Mouse (Mus musculus) brown adipose tissue, adult 24 weeks (tissue): Measurements from ENCODE around the gene Npas3. TPM values are rescaled to one million over a fixed set of nuclear protein-coding genes. Genes with fewer than 3 reads are reported as not detected.
"Not testable (repeated sequence)": the region's sequence is repeated elsewhere in the genome, so short reads cannot be mapped to it uniquely, and the experiment has no call there.

Experiments
- H3K27ac ChIP-seq: fragments of 200-500 bp; replicated peaks from 2 replicates; pipeline ENCODE4 v1.5.1; 2012; ENCODE audit warnings: low read depth, mild to moderate bottlenecking, low read length
- H3K4me1 ChIP-seq: fragments of 200-500 bp; 2 replicates; pipeline ENCODE4 v1.6.1; 2012; ENCODE audit warnings: low read length, mixed read lengths; ENCODE audit not compliant: control insufficient read depth, insufficient read depth, insufficient read length
- H3K4me3 ChIP-seq: fragments of 200-500 bp; 2 replicates; pipeline ENCODE4 v1.5.1; 2012; ENCODE audit warnings: low read depth, mild to moderate bottlenecking, low read length, moderate library complexity; ENCODE audit not compliant: insufficient read depth
- polyA plus RNA-seq: library from polyadenylated mRNA; stranded (reverse); fragments of >200 nt; gene quantifications from 2 replicates; pipeline ENCODE4 v1.2.4, GENCODE M21; 2012; ENCODE audit not compliant: missing spikeins, insufficient read depth, insufficient read length

The Npas3 gene
- polyA plus RNA-seq, 1 experiment, result not detected

DNA sequence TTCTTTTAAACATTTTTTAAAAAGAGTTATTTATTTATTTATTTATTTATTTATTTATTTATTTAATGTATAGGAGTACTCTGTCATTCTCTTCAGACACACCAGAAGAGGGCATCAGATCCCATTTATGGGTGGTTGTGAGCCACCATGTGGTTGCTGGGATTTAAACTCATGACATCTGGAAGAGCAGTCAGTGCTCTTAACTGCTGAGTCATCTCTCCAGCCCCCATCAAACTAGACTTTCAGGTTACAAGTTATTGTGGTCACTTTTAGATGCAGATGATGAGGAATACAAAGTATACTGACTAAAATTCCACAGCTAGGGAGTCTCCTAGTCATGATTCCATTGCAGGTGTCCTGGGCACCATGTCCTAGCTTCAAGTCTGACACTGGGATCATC is 26.0 kb downstream of the Npas3 start:
- H3K4me1 ChIP-seq, H3K27ac ChIP-seq, H3K4me3 ChIP-seq: not testable (repeated sequence)

DNA sequence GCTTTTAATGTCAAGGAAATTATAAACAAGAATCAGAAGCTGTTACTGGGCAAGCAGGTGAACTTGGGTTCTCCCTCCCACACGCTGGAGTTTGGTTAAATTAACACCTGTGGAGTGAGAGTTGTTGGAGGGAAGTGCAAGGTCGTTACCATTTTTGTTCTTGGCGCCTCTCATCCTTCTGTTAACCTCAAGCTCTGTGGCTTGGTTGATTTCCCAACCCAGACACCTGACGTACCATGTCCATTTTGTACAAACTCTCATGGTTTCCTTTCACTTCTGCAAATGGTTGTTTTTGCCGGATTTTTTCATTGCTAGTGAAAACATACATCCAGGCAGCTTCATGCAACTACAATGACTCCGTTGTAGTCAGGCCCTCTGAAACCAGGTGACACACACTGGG is 28.9 kb downstream of the Npas3 start:
- H3K4me3 ChIP-seq, result no peak overlapping the region
- no peak overlapping the region for H3K27ac ChIP-seq
- H3K4me1 ChIP-seq, result no peaks in the 10 kb centered on the region

DNA sequence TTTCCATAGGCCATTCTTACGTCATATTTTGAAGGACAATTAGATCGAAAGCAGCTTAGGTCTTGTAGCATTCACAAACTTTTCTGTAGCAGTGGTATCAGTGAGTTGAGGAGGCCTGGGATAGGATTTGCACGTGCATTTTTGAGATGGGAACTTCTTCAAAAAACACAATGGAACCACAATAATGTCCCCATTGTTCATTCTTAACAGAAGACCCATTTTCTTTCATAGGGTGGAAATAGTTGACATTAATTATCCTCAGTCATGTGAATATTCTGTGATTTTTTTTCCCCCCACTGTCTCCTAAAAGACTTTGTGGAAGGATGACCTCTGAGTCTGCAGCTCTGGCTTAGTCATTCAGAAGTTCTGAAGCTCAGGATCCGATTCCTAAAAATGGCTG is 41.9 kb downstream of the Npas3 start:
- Histone ChIP-seq H3K4me3 (no peak overlapping the region), H3K27ac (no peak overlapping the region), H3K4me1 (no peaks in the 10 kb centered on the region)

GRCm38 (mm10) chr12:53290846-53291245 is 42.4 kb downstream of the Npas3 start:
- H3K4me3 ChIP-seq, result no peak overlapping the region
- no peak overlapping the region for H3K27ac ChIP-seq
- no peaks in the 10 kb centered on the region for H3K4me1 ChIP-seq

GRCm38 (mm10) chr12:53292010-53292409 is 43.5 kb downstream of the Npas3 start:
- Histone ChIP-seq H3K4me3 (no peak overlapping the region), H3K27ac (no peak overlapping the region), H3K4me1 (no peaks in the 10 kb centered on the region)

DNA sequence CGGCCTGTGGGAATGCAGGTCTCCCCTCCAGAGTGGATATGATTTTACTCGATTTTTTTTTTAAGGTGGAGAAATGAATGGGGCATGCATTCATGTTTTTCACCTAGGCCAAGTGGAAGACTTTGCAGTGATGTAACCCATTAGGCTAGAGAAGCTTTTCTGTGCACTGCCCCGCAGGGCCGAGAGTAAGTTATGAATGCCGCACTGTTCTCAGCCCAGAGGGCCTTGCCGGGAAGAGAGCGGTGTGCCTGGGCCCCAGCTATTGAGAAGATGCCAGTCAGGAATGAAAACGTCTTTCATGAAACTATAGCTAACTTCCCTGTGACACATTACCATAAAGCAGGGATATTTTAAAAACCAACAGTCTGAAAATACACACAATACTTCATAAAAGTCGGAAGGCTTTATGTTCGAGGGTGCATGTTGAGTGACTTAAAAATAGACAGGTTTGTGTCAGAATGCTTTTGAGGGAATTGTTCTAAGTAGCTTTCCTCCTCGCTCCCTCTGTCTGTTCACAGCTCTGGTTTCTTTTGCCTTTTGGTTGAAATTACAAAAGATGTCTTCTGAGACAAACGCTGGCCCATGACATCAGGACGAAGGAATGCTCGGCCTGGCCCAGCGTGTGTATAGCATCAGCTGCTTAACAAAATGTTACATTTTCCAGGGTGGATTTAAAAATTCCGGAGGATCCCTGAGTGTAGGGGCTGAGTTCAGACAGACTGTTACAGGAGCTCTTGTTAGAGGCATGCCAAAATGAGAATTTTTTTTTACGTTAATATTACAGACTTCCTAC is 44.2 kb downstream of the Npas3 start:
- Histone ChIP-seq H3K4me3 (no peak overlapping the region), H3K4me1 (no peaks in the 10 kb centered on the region), H3K27ac (no peak overlapping the region)

DNA sequence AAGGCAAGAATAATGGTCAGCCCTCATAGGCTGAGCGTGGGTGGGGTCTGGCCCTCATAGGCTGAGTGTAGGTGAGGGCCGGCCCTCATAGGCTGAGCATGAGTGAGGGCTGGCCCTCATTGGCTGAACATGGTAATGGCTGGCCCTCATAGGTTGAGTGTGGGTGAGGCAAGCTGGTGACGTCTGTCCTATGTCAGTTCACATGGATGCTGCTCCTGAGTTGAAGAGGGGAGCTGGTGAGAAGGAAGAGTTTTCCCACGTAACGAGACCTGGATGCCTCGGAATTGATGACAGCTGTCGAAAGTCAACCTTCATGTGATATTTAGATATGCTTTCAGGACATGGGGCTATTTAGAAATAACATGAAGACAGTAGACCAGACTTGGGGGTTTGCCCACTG is 45.5 kb downstream of the Npas3 start:
- H3K4me1 ChIP-seq, result no peaks in the 10 kb centered on the region
- no peak overlapping the region for H3K4me3 ChIP-seq
- H3K27ac ChIP-seq, result no peak overlapping the region

- H3K4me3 ChIP-seq, result no peak overlapping the region
- no peaks in the 10 kb centered on the region for H3K4me1 ChIP-seq
- H3K27ac ChIP-seq, result no peak overlapping the region
Observed at GRCm38 (mm10) chr12:53295747-53296146, 47.3 kb downstream of the Npas3 start.

DNA sequence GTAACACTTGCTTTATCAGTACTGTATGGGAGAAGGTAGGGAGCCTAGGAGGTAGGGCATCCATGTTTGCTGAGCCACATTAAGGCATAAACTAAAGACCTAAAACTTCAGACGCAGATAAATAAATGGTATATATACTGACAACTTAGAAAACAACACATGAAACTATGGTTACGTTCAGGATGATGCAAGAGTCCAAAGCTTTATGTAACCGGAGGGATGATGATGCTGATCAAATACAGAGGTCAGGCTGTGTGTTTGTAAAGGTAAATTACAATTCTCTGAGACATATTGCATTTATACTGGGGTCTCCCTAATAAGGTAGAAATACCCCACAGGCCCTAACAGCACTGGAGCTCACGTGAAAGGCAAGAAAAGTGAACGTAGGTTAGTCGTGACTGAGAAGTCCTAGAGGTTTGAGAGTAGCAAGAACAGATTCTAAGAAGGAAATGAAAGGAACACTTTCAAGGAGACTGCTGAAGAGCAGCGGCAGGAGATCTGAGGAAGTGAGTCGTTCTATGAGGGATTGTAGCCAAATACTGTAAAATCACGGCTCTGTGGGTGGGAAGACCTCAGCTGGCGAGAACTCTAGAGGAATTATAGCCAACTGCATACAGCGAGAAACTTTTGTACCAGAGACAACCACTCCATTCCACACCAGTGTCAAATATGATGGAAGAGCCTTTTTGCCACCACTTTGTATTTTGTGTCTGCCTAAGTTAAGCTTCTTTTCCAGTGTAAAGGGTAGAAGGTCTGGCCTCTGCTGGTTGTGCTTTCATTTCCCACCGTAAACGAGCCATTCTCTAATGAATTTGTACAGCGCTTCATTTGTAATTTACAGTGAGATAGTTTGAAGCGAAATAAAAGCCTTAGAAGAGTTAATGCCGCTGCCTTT is 49.7 kb downstream of the Npas3 start:
- no peak overlapping the region for H3K4me3 ChIP-seq
- H3K27ac ChIP-seq, result no peak overlapping the region
- H3K4me1 ChIP-seq, result no peaks in the 10 kb centered on the region

DNA sequence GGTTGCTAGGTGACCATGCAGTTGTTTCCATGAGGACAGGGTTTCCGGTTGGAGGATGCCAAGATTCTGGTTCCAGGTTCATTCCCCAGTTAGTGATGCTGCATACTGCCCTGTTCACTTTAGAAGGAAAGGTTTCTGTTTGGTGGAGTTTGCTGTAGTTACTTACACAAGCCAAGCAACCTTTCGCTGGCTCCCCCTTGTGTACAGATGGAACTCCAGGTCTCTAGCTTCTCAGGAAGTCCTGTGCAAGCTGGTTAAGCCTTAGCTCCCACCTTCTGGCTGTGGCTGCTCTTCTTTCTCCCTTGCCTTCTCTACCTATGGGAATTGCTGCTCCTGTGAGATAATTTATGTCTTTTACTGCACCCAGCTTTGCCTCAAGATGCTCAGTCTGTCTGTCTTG is 52.5 kb downstream of the Npas3 start:
- Histone ChIP-seq H3K4me1 (no peaks in the 10 kb centered on the region), H3K4me3 (no peak overlapping the region), H3K27ac (no peak overlapping the region)

- Histone ChIP-seq H3K4me3 (no peak overlapping the region), H3K27ac (no peak overlapping the region), H3K4me1 (no peaks in the 10 kb centered on the region)
Observed at GRCm38 (mm10) chr12:53302129-53302528, 53.7 kb downstream of the Npas3 start.

DNA sequence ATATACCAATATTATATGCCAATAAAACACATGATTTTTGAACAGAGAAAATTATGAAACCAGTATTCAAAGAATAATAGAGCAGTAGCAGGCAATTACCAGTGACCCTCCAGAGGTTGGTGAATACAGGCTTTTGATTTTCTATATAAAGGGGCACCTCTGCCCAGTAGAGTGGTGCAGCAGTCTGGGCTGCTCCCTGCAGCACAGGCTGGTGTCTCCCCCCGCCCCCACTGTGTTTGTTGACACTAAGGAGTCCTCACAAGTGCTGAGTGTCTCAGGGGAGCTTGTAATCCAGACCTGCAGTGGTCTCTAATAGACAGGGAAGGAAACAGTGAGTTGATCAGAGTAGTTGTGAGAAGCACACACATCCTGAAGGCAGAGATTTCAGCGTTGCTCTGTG is 68.2 kb downstream of the Npas3 start:
- Histone ChIP-seq H3K4me1 (no peaks in the 10 kb centered on the region), H3K27ac (no peak overlapping the region), H3K4me3 (no peak overlapping the region)

- H3K4me1 ChIP-seq, result no peaks in the 10 kb centered on the region
- H3K27ac ChIP-seq, result no peak overlapping the region
- H3K4me3 ChIP-seq, result no peak overlapping the region
Observed at GRCm38 (mm10) chr12:53317801-53318200, 69.3 kb downstream of the Npas3 start.

- Histone ChIP-seq H3K4me3 (no peak overlapping the region), H3K4me1 (no peaks in the 10 kb centered on the region), H3K27ac (no peak overlapping the region)
Observed at GRCm38 (mm10) chr12:53320526-53320925, 72.0 kb downstream of the Npas3 start.

GRCm38 (mm10) chr12:53321018-53321417 is 72.5 kb downstream of the Npas3 start:
- Histone ChIP-seq H3K4me1 (no peaks in the 10 kb centered on the region), H3K27ac (no peak overlapping the region), H3K4me3 (no peak overlapping the region)

DNA sequence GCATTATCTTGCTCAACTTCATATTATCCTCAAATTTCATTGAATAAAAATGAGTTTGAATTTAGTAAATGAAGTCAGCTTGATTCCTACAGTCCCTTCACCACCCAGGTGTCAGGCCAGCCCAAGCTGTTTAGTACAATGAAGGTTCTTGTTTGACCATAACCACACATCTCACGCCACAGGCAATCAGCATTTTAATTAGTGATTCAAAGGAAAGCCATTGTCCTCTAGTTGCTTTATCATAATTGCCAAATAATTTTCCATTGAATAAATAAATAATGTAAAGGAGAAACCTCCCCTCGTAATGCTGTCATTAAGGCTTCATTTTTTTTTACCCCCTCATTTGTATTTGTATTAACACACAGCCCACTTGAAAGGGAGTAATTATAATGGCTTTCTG is 73.5 kb downstream of the Npas3 start:
- Histone ChIP-seq H3K27ac (no peak overlapping the region), H3K4me3 (no peak overlapping the region), H3K4me1 (no peaks in the 10 kb centered on the region)
